ENCODE assay signal across 8 mouse cellular contexts in the genomic region with DNA sequence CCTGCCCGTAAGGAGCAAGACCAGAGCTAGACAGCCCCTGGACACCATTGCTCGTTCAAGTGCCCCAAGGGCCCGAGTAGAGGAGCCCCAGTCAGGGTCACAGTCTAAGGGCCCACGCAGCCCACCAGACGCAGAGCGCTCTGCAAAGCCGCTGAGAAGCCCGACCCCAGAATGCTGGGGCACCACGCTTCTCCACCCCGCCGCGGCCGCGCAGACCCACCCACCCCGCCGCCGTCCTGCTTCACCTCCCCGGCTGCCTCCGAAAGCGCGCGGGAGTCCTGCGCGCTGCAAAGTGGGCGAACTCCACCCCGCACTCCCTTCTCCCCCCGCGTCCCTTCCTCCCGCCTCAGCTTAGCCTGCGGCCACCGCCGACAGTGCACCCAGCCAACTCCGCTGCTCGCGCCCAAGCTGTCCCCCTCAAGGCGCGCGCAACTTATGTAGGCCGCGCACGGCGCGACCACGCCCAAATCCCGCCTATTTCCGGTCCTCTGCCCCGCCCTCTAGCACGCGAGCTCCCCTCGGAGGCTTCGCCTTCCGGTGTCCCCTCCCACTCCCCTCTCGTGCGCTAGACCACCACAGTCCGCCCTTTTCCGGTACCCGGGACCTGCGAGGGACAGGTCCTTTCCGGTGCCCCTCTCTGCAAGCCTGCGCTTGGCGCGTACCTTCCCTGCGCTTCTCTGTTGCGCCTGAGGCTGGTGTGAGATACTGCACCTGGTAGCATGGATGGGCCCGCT. TPM values are rescaled to one million over a fixed set of nuclear protein-coding genes. Genes with fewer than 3 reads are reported as not detected.
A peak's percentile ranks its signal among the peaks of the same experiment; 100 is the strongest.
DNase-seq lines count a peak whose midpoint lies in the region; ATAC-seq and TF ChIP-seq lines count a peak whose summit lies in the region.

Gene Caprin2, minus strand, starts transcription at position 465 of the 734 bp plus-strand sequence.

- H3K9me3 ChIP-seq in heart, embryonic 10.5 days = no peaks in the 10 kb centered on the region
- no peaks in the 10 kb centered on the region for H3K9me3 ChIP-seq in kidney, embryonic 15.5 days (replicated peaks)

- no peaks in the 10 kb centered on the region for H3K36me3 ChIP-seq in heart, embryonic 10.5 days
- no peaks in the 10 kb centered on the region for H3K36me3 ChIP-seq in kidney, embryonic 15.5 days

- DNase-seq in A20 (ENCODE audit: low read depth, low spot score) (peak; percentile 98), liver (peak; percentile 94)
- DNase-seq in heart, embryonic 10.5 days (ENCODE audit: low spot score) = peak; percentile 97
- peak; percentile 92 to 95 for DNase-seq in spleen, postnatal 4 days (ENCODE audit: low spot score in 2 of 2)

- no peaks in the 10 kb centered on the region for H3K27me3 ChIP-seq in heart, embryonic 10.5 days (ENCODE audit: insufficient read depth, poor library complexity, severe bottlenecking)
- H3K27me3 ChIP-seq in kidney, embryonic 15.5 days = no peaks in the 10 kb centered on the region

- 0 out of 2 replicates have a peak, but pooled peaks cover 5% of the 10 kb centered on the region for H3K4me1 ChIP-seq in bone marrow macrophage, adult 2 months (ENCODE audit: control insufficient read depth, insufficient read depth, low read length)
- no peaks in the 10 kb centered on the region for H3K4me1 ChIP-seq in embryonic fibroblast, embryonic 13.5 days (ENCODE audit: control insufficient read depth, insufficient read depth, low read length)
- H3K4me1 ChIP-seq in heart, embryonic 10.5 days = peaks cover 11% of the 10 kb centered on the region
- H3K4me1 ChIP-seq in kidney, embryonic 15.5 days = peaks cover 11% of the 10 kb centered on the region

- H3K27ac ChIP-seq in bone marrow macrophage, adult 2 months (ENCODE audit: insufficient read depth, low read depth, low read length) = no peak within 1 kb of the TSS
- H3K27ac ChIP-seq in embryonic fibroblast, embryonic 13.5 days (ENCODE audit: insufficient read depth, low read length) = peak within 1 kb of the TSS; percentile 36
- H3K27ac ChIP-seq in heart, embryonic 10.5 days = peak within 1 kb of the TSS; percentile 93
- peak within 1 kb of the TSS; percentile 92 for H3K27ac ChIP-seq in kidney, embryonic 15.5 days

- H3K9ac ChIP-seq in kidney, embryonic 15.5 days = peak within 1 kb of the TSS; percentile 74

- WGBS in heart, embryonic 10.5 days = under 1% methylated on average over 63 of the region's 65 CpGs
- under 1% methylated on average over 65 of the region's 65 CpGs for WGBS in kidney, embryonic 15.5 days

- peak within 1 kb of the TSS; percentile 75 for H3K4me3 ChIP-seq in bone marrow macrophage, adult 2 months (ENCODE audit: insufficient read depth, low read length)
- peak within 1 kb of the TSS; percentile 52 for H3K4me3 ChIP-seq in embryonic fibroblast, embryonic 13.5 days (ENCODE audit: insufficient read depth, low read length)
- H3K4me3 ChIP-seq in heart, embryonic 10.5 days = peak within 1 kb of the TSS; percentile 86
- peak within 1 kb of the TSS; percentile 85 for H3K4me3 ChIP-seq in kidney, embryonic 15.5 days (replicated peaks)

- peak; percentile 98 for ATAC-seq in kidney, embryonic 15.5 days (replicated peaks; ENCODE audit: low FRiP score)
- ATAC-seq in monocyte, adult 5-6 weeks (replicated peaks; ENCODE audit: insufficient number of reproducible peaks, low FRiP score, low TSS enrichment, poor library complexity, severe bottlenecking) = peak; percentile 92

- TF ChIP-seq CTCF in bone marrow macrophage, adult 2 months (IDR thresholded peaks at IDR 0.05; ENCODE audit: low read depth, low read length) = no peak
- TF ChIP-seq CTCF in embryonic fibroblast, embryonic 13.5 days (IDR thresholded peaks at IDR 0.05; ENCODE audit: borderline replicate concordance, insufficient read depth, low read length) = no peak

- peak within 1 kb of the TSS; percentile 71 for H3K4me2 ChIP-seq in kidney, embryonic 15.5 days

- TF ChIP-seq POLR2A in bone marrow macrophage, adult 2 months (IDR thresholded peaks at IDR 0.05; ENCODE audit: borderline replicate concordance, low read depth, low read length) = peak; percentile 39; the same call in 1 of the 2 replicates
- TF ChIP-seq POLR2A in embryonic fibroblast, embryonic 13.5 days (IDR thresholded peaks at IDR 0.05; ENCODE audit: low read depth, low read length) = peak; percentile 98

RNA-seq across cellular contexts. Expression of gene Caprin2, which starts in this region (rescaled TPM):
- polyA plus RNA-seq in bone marrow macrophage, adult 2 months (2012; ENCODE audit: insufficient read depth, insufficient read length, missing spikeins) = 8.3 and 9.5 TPM in 2 replicates
- polyA plus RNA-seq in embryonic fibroblast, embryonic 13.5 days (2011; ENCODE audit: insufficient read length, low read depth, missing spikeins) = 10.4 and 10.5 TPM in 2 replicates
- polyA plus RNA-seq in heart, embryonic 10.5 days (2016; fragmentation: Nextera tagmentation; extraction: Ambion mirVana) = 15.9 and 19.0 TPM in 2 replicates
- 17.1 and 19.5 TPM in 2 replicates for polyA plus RNA-seq in kidney, embryonic 15.5 days (2015; fragmentation: Nextera tagmentation; extraction: Ambion mirVana)
- 5.4 to 9.9 TPM (median 6.1 TPM) in 3 replicates for total RNA-seq in monocyte, adult 5-6 weeks (2017)
